Mouse (Mus musculus) thymus, postnatal 14 days (tissue): ENCODE results near the gene Cd47.

ENCODE experiments used
- DNase-seq: peaks from one replicate; pipeline ENCODE4 v3.0.0; 2021

Cd47 gene

DNA sequence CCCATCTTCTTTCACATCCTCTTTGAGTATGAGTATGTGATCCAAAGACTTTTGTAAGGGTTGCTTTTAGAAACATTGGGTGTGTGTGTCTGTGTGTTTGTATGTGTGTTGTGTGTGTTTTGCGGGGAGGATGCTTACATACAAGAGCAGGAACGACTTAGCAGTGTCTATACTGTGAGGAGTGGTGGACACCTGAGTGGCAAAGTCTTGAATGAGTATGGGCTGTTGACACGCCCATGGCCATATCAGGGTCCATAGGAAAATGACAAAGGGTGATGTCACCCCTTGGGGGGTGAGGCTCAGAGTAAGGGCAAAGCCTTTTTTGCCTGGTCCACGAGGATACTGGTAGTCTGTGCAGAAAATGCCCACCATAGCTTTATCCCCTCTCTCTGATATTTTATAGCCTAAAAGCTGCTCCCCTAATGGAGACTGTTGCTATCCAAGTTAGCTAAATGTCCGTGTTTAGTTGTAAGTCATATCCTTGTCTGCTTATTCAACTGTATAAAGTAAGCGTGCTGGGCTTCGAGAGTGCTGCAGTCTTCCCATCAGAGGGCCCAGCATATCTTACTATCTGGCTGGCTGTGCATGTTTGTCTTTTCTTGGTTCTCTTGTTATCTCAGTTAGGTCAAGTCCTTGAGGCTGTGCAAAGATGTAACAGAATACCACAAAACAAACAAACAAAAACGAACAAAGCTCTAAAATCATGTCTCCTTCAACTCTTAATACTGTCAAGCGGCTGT, 76.1 kb downstream of the Cd47 start:
- DNase-seq = no peak

DNA sequence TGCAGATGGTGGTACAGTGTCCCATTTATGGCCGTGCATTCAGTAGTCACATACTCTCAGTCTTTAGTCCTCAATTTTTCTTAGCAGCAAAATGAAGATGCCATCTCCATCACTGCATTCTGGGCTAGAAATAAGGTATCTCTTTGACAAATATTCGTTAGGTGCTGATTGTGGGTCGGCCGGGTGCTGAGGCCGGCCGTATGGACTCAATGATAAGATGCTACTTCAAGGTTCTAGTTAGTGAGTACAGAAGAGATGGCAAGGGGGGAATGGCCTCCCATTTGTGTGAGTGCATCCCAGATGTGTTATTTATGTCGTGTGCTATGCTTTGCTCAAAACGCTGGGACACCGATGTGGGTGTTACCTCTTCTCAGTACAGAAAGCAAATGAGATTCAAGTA, 76.9 kb downstream of the Cd47 start:
- DNase-seq = no peak

DNA sequence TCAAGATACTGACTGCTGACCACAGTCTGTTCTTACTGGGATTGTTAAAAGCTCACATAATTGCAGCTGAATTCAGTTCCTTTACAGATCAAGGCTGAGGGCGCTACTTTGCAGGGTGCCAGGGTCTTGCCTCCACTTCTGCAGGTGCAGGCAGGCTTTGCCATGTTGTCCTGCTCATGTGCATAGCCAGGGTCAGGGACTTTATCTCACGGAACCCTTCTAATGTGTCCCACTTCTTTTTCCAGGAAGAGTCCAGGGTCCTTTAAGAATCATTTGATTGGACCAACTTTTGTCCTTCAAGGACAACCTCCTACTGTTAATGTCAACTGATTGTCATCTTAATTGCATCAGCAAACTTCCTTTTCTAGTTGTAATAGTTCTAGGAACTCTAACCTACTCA, 77.7 kb downstream of the Cd47 start:
- DNase-seq = no peak

DNA sequence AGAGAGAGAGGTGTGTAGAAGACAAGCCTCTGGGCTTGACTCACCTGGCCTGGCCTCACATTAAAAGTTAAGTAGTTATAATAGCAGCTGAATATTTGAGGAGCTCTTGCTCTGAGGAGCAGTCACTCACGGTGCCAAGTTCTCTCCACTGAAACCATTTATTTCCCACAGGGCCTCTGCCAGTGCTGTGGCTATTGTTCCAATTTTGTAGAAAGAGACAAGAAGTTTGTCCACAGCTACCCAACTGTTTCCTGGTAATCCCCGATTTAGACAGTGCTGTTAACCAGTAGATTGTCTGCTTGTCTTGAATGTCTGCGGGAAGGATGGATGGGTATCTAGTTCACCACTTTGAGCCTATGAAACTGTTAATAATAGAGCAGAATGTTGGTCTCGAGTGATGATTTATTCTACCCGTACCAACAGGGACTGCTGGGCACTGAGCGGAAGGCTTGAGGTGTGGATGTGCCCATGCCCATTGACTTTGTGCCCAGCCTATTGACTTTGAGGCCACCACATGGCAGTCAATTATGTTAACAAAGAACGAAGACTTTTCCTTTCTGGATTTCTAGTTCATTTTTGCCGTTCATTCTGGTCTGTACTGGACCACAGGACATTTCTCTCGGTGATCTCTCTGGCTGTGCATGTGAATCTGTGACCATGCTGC, 86.2 kb downstream of the Cd47 start:
- DNase-seq = no peak

DNA sequence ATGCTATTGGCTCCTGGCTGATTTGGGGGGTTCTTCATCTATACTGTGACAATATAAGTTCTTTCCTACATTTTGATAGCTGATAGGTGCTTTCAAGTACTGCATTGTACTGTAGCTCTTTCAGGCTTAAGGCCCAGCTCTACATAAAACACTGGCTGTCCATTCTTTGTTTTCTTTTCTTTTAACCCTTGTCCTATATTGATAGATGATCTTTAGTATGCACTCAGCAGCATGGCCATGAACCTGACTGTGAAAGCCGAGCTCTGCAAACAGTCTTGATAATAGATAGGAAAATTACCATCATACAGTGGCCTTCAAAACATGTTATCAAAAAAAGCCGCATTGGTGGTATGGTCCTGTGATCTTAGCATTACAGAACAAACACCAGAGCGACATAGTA, 87.0 kb downstream of the Cd47 start:
- no peak for DNase-seq

DNA sequence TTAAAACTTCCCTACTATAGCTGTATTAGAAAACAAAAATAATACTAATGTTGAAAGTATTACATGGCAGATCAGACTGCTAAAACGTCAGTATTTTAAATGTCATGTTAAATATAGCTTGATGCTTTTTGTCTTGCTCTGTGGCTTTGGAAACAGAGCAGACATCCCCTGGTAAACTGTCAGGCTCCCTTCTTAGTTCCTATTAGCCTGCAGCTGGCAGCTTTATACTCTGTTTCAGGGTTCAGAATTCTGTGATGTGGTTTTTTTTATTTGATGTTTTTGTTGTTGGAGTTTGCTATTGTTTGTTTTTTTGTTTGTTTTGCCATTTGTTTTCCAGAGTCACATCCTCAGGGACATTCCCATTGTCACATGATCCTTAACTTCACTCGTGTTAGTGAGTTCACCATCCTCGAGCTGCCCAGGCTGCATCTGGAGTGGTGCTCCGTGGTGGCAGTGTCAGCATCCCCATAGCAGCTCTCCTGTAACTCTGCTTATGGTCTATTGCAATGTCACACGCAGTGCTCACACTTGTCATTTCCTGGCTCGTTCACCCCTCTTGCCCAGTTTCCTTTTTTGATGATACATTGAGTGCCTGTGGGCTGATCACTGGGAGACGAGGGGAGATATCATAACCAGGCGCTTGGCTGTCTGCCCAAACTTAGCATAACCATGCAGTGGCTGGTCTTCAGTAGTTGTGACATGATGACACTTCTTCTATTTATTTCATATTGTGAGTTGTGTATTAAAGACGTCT, 87.7 kb downstream of the Cd47 start:
- peak; percentile 31 for DNase-seq

DNA sequence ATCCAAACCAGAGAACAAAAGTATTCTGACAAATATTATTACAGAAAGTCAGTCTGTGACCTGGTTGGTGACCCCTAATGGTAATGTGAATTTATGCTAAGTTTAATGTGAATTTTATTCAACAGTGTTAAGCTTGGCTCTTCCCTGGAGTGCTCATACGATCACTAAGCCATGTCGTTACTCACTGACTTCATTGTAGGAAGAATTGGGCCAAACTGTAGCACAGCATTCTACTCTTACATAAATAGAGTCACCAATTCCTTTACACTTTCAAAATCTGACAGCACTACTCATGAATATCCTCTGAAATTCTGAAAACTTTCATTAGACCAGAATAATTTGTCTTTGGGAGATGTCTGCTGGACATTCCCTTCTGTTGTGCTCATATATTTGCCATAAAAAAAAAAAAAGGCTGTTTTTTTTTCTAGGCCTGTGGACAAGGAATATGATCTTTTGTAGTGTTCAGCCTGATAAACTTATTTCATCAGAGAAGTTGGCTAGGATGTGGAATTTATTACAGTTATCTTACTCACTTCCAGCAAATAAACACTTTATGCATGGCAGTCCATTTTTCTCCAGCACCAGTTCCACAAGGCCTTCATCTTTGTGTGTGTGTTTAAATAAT, 88.8 kb downstream of the Cd47 start:
- no peak for DNase-seq

DNA sequence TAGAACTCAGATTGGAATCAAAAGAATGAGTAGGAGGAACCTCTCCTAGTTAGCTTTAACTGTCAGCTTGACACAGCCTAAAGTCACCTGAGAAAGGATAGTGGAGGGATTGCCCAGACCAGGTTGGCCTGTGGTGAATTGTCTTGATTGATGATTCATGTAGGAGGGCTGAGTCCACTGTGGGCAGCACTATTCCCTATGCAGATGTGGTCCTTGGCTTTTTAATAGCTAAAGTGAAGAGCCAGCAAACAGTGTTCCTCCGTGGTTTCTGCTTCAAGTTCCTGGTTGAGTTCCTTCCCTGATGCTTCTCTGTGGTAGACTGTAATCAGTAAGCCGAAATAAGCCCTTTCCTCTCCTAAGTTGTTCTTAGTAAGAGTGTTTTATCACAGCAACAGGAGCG, 91.9 kb downstream of the Cd47 start:
- no peak for DNase-seq

DNA sequence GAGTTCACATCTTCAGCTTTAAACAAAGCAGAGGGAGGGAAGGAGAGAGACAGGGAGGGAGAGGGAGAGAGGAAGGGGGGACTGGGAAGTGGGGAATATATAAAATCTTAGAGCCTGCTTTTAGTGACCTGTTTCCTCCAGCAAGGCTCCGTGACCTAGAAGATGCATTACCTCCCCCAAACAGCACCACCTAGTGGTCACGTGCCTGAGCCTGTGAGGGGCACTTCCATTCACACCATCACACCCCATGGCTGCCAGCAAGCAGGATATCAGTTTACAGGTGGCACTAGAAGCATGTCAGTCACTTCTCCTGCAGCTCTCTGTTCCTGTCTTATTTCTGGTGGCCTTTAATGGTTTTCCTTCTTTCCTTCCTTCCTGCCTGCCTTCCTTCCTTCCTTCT, 92.6 kb downstream of the Cd47 start:
- DNase-seq = peak; percentile 72

DNA sequence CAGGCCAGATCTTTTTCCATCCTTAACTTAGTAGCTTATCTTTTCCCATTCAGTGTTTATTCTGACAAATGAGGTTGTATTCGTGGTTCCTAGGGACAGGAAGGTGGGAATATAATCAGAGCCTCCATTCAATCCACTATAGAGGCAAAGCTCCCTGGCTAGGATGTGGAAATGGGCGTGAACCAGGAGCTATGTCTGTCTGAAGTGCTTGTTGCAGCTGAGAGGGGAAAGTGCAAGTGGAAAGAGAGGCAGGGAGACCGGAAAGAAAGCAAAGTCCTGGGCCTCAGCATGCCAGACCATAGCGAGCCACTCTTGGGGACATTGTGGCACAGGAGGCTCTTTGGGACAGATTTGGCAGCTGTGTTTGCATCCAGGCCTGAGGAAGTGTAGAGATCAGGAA, 94.3 kb downstream of the Cd47 start:
- no peak for DNase-seq

DNA sequence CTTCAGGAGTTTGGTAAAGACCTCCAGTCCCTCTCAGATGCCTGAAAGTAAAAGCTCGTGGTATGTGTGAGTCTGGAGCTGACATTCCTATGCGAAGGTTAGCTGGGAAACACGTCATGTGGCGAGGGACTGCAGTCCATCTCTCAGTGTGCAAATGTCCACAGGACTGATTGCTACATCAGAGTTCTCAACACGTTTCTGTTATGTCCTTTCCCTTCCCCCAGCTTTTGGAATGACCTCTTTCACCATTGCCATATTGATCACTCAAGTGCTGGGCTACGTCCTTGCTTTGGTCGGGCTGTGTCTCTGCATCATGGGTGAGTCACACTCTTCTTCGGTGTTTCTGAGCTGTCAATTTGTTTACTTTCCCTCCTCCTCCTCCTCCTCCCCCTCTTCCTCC, 95.8 kb downstream of the Cd47 start:
- DNase-seq = no peak

DNA sequence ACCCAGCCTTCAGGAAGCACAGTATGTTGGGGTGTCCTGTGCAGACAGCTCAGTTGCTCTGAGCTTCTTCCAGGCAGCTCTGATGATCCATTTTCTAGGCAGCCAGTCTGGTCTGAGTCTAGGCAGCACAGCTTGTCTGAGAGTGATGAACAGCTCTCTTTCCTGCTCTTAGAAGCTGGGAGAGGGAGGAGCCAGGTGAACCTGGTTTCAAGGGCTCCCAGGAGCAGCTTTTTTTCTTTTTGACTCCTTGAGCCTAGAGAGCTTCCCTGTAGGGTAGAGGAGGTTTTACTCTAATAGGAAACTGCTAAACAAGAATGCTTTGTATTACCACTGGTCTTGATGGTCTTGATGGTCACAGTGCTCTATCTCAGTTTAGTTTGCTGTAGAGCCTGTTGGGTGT, 101.1 kb downstream of the Cd47 start:
- no peak for DNase-seq

DNA sequence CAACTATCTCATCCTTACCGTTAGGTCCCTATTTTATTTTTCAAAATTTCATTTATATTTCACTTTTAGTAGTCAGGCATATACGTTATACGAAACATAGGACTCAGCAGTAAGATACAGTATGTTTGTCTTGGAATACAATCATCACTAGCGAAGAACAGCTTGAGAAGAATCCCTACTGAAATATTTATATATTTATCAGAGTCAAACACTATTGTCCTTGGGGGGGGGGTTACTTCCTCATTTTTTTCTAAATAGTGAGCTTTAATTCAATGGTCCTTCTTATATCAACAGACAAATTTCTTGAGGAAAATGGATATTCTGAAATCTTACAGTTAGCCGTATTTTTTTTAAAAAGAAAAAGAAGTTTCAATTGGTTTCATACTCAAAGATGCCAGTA, 101.8 kb downstream of the Cd47 start:
- DNase-seq = no peak

DNA sequence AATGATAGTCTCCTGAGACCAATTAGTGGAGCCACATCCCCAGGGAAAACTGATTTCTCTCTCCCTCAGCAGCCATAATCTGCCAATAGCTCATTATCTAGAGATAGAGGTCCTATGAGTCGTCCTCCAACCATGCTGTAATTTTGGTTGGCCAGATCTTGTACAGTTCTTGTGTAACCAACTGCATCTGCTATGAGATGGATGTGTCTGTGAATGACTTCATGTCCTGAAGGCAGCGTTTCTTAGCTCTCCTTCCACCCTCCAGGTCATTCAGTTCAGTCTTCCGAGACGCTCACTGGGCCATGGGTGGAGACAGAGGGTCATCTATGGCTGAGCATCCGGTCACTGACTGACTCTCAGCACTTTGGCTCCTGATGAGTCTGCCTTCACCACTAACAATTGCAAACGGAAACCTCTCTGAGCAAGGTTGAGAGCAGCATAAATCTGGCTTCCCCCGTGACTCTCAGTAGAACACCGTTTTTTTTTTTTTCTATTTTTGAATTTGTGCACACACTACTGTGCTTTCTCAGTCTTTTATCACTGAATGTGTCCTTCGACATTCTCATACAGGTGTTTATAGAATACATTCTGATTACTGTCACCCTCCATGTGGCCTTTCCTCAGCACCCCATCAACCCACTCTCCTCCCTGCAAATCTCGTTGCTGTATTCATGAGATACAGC, 104.1 kb downstream of the Cd47 start:
- DNase-seq = no peak

DNA sequence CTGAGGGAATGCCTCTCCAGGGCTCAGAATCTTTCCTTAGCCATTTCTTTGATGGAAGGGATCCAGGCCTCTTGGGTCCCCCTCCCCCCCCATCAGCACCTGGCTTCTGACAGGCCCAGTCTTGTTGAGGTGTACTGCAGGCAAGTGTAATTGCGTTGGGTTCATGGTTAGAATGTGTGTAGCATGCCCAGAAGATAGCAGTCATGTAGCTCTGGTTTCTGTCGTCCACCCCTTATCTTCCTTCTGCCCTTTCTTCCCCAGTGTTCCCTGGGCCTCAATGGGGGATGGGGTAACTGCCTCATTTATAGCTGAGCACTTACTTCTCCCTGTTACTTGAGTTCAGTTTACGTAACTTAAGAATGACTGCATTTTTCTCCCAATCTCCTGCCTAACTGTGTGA, 104.7 kb downstream of the Cd47 start:
- DNase-seq = no peak

DNA sequence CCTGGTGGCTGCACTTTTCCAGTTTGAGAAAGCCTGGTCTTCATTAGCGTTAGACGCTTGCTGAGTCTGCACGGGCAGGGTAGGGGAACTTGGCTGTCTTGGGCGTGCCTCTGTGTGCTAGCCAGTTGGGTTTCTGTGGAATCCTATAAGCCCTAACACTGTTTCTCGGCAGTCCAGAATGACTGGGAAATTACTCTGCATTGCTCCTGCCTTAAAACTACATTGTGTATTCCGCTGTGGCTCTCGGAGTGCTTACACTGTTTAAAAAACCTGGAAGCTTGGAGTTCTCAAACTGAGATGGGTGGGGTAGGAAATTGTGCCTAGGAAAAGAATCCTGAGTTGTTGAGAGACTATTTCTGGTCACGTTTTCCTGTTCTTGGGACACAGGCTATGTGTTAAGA, 105.3 kb downstream of the Cd47 start:
- no peak for DNase-seq

DNA sequence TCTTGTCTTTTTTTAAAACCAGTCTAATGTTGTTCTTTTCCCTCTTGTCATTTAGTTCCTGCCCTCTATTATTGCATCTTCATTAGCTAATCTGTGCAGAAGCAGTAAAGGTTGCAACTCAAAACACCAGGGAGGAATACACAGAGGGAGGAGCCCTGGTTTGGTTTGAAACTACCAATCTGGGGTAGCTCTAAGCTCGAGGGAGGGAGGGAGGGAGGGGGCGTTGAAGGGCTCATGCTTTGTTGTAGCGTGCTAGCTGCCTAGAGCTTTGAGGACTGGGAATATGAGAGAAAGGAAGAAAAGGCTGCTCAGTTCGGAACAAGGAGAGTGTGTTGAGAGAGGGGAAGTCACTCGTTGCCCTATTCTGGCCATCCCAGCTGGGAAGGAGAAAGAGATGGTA, 105.7 kb downstream of the Cd47 start:
- no peak for DNase-seq

DNA sequence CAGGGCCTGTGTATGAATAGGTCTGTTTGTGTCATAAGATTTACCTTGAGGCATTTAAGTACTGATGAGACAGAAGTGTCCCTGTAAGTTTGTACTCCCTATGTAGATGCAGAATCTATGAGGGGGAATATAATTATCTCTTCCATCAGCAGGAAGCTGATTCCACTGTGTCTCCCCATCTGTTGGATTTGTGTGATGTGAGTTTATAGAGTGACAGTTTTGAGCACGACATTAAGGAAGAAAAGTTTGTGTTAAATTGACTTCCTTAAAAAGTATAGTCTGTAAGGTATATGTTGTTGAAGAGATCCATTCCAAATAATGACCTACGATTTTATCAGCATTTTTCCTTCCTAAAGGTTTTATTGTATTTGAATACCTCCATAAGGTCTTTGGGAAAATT, 106.6 kb downstream of the Cd47 start:
- DNase-seq = no peak

DNA sequence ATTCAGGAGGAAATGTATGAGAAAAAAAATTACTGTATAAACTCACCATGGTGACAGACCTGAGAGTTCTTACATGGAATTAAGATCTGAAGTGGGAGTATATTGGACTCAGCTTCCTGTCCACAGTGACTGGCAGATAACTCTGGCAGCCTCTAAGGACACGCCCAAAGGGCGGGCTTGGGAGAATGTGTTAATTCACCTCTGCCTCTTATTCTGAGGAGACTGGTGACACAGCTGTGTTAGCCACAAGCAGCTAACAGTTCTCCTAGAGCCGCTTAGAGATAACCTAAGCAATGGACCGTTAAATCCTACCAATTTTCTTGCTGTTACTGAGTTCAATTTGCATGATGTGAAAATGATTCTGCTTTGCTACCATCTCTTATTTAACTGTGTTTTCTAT, 107.0 kb downstream of the Cd47 start:
- no peak for DNase-seq

DNA sequence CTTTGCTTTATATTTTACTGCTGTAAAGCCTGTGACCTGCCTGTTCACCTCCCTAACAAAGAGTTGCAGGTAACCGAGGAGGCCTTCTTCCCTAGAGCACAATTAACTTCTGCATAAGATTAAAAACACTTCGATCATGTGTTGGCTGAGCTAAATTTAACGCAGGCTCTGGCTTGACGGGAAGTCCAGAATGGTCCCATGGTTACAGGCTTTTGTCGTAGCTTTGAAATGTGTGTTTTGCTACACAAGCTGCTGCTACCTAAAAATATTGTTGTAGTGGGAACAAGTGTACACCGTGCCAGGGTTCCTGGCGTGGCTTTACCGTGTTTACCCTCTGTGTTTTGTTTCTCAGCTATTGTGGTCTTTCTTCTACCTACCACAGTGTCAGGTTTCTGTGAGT, 109.2 kb downstream of the Cd47 start:
- no peak for DNase-seq

DNA sequence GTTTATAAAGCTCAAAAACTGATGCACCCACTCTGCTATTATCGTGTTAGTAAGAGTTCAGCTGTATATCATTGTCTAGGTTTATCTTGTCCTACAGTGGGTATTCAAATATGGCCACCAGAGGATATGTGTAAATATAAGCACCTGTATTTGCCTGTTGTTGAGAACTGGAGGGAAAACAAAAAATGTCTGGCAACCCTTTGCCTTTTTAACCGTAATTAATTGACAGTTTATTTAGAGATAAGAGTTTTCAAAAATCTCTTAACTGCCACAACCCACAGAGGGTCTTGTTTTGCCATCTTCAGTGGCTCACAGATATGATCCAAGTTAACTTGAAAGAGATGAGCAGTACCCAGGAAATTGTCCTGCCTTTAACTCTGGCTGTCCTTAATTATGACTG, 113.8 kb downstream of the Cd47 start:
- DNase-seq = no peak

DNA sequence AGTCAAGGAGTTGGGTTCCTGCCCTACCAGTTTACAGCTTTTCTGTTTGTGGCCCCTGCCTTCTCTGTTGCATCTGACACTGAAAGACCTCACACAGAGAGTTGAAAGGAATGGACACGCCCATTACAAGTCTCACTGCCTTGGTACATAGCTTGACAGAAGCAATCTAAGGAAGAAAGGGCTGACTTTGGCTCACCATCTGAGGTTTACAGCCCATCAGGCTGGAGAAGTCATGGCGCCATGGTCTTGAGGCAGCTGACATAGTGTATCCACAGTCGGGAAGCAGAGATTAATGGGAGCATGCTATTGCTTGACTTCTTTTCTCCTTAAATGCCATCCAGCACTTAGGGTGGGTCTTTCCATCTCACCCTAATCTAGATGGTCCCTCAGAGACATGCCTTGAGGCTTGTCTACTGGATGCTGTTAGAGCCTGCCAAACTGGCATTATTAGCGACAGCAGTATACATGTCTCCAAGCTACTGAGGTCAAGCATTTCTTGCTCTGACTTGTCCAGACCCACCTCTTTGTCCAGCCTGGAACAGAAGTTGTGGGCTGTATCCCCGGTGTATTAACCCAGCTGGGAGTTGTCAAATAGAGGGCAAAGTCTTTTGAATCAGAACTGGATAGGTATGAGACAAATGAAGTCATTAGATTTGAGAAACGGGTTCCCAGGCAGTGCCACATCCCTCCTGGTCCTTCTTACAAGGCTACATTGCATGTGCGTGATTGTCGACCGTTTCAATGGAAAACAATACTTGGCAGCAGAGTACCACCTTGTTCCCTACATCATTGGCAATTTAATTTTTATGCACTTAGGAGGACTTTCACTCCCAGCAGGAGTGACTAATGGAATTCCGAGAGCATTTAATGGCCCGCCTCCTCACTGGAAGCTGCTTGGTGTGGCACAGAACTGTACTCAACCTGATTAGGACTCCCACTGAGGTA, 115.5 kb downstream of the Cd47 start:
- DNase-seq = no peak
